Mouse (Mus musculus): ENCODE results near the gene Pum1. TPM values are rescaled to one million over a fixed set of nuclear protein-coding genes. Genes with fewer than 3 reads are reported as not detected.
A peak's percentile ranks its signal among the peaks of the same experiment; 100 is the strongest.

Gene Pum1
- polyA plus RNA-seq, 1 experiment from 2014 or later, result 117 TPM

DNA sequence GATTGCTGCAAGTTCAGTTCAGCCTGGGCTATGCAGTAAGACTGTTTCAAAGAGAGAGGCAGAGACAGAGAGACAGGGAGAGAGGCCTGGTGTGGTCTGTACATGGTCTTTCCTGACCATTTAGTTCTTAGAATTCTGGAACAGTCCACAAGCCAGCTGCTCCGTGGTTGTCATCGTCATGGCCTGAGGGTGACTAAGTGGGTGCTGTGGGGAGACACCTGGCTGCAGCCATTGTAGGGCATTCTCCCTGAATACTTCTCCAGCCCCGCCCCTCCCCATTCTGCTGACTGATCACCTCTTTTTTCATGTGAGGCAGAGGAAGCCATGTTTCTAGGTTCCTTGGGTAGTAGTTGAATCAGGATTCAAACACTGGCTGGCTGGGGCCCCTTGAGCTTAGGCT lies 156.7 kb downstream of the Pum1 start:
- Histone ChIP-seq H3K4me3 (ENCODE audit: low read length) (no peak overlapping the region), H3K4me1 (ENCODE audit: control insufficient read depth, insufficient read depth, low read length) (no peaks in the 10 kb centered on the region), H3K27me3 (ENCODE audit: control insufficient read depth, insufficient read depth, low read length) (no peaks in the 10 kb centered on the region), H3K9ac (ENCODE audit: low read depth, low read length) (no peak overlapping the region), H3K4me2 (replicated peaks; ENCODE audit: low read depth, low read length) (no peak overlapping the region), H3K36me3 (ENCODE audit: control insufficient read depth, insufficient read depth, low read length) (peaks cover 9% of the 10 kb centered on the region), H3K27ac (ENCODE audit: low read depth, low read length) (no peak overlapping the region), H3K9me3 (ENCODE audit: control insufficient read depth, low read length) (no peaks in the 10 kb centered on the region)
- WGBS, result 93% methylated on average over 3 of the region's 3 CpGs
- ATAC-seq (ENCODE audit: low FRiP score, low TSS enrichment), result no peak

DNA sequence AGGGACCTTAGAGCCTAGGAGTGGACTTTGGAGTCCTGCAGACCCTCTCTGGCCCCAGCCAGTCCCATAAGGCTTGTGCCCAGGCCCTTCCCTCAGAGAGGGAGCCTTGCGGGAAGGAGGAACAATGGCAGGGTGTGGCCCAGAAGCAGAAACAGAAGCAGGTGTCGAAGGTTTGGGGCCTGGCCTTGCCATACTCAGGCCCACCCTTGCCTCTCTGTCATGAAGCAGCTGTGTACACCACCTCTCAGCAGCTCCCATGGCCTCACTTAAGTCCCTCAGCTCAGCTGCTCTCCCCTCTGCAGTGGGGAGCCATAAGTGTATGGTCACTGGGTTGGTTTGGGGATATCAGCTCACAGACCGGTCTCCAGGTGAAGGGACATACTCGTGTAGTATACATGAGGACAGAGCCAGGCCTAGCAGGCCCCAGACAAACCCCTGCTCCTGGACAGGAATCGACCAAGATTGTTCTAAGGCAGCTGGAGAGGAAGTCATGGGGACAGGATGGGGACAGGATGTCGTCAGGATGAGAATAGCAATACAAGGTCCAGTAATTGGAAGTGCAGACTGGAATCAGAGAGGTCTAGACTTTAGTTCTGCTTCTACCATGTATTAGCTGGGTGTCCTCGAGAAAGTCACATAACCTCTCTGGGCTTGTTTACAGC lies 157.6 kb downstream of the Pum1 start:
- H3K27ac ChIP-seq (ENCODE audit: low read depth, low read length), result no peak overlapping the region
- peaks cover 9% of the 10 kb centered on the region for H3K36me3 ChIP-seq (ENCODE audit: control insufficient read depth, insufficient read depth, low read length)
- WGBS, result 79% methylated on average over 7 of the region's 7 CpGs
- no peak for ATAC-seq (ENCODE audit: low FRiP score, low TSS enrichment)
- H3K9me3 ChIP-seq (ENCODE audit: control insufficient read depth, low read length), result no peaks in the 10 kb centered on the region
- no peak overlapping the region for H3K9ac ChIP-seq (ENCODE audit: low read depth, low read length)
- H3K27me3 ChIP-seq (ENCODE audit: control insufficient read depth, insufficient read depth, low read length), result no peaks in the 10 kb centered on the region
- no peak overlapping the region for H3K4me2 ChIP-seq (replicated peaks; ENCODE audit: low read depth, low read length)
- H3K4me3 ChIP-seq (ENCODE audit: low read length), result no peak overlapping the region
- no peaks in the 10 kb centered on the region for H3K4me1 ChIP-seq (ENCODE audit: control insufficient read depth, insufficient read depth, low read length)

DNA sequence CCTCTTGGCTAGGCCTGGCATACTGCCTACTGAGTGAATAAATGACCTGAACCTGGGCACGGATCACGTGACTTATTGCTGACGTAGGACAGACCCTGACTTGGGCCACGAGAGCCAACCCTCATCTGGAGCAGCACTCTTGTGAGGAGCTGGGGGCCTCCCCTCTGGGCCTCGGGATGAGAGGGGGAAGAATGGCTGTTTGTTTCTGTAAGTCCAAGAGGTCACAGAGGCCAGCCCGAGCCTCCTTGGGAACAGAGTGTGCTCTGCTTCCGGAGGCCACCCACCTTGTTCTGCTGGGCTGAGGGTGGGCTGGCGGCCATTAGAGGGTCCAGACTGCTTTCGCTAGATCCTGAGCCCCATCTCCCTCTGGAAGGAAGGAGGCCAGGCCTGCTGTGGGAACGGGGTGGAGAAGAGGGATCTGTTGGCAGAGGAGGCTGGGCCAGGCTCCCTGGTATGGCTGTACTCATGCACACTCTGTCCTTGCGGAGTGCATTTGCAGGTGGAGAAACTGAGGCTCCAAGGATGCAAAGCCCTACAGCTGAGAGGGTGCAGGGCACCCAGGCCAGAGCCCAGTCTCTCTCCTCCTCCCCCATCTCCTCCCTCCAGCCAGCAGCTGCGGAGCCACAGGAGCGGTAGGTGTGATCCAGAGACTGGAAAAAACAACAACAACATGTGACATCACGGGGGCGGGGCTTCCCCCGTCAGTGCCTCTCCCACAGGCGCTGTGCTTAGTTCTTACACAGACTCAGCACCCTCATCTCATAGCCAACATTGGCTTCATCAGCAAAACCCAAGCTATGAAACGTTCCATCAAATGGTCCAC lies 165.9 kb downstream of the Pum1 start:
- ATAC-seq (ENCODE audit: low FRiP score, low TSS enrichment), result peak; percentile 76
- Histone ChIP-seq H3K9ac (ENCODE audit: low read depth, low read length) (no peak overlapping the region; the same call in 1 of the 2 replicates), H3K4me2 (replicated peaks; ENCODE audit: low read depth, low read length) (peak overlapping the region; percentile 4; the same call in 1 of the 2 replicates), H3K4me1 (ENCODE audit: control insufficient read depth, insufficient read depth, low read length) (peaks cover 16% of the 10 kb centered on the region), H3K27me3 (ENCODE audit: control insufficient read depth, insufficient read depth, low read length) (no peaks in the 10 kb centered on the region), H3K27ac (ENCODE audit: low read depth, low read length) (peak overlapping the region; percentile 0; the same call in 1 of the 2 replicates), H3K36me3 (ENCODE audit: control insufficient read depth, insufficient read depth, low read length) (peaks cover 1% of the 10 kb centered on the region), H3K4me3 (ENCODE audit: low read length) (no peak overlapping the region), H3K9me3 (ENCODE audit: control insufficient read depth, low read length) (no peaks in the 10 kb centered on the region)
- WGBS, result 8% methylated on average over 18 of the region's 18 CpGs

Other genes with a start within 250 kb of the Pum1 start
- gene Nkain1, start 89.1 kb upstream of the Pum1 start, polyA plus RNA-seq (2014; fragmentation: Nextera tagmentation; extraction: Ambion mirVana), result 6.7 and 17.2 TPM in 2 replicates
- gene Sdc3, start 129.2 kb downstream of the Pum1 start, polyA plus RNA-seq (2014; fragmentation: Nextera tagmentation; extraction: Ambion mirVana), result 9.6 and 15.8 TPM in 2 replicates
- gene Laptm5, start 249.8 kb downstream of the Pum1 start, polyA plus RNA-seq (2014; fragmentation: Nextera tagmentation; extraction: Ambion mirVana), result 19.7 and 29.5 TPM in 2 replicates

Measured in kidney, embryonic 14.5 days (tissue).